Mouse (Mus musculus) retina, postnatal 1 day (tissue): ENCODE results near the gene Ackr2.

Experiments used
- DNase-seq: peaks from one replicate; pipeline ENCODE4 v3.0.0-alpha.2; 2012

Gene Ackr2

DNA sequence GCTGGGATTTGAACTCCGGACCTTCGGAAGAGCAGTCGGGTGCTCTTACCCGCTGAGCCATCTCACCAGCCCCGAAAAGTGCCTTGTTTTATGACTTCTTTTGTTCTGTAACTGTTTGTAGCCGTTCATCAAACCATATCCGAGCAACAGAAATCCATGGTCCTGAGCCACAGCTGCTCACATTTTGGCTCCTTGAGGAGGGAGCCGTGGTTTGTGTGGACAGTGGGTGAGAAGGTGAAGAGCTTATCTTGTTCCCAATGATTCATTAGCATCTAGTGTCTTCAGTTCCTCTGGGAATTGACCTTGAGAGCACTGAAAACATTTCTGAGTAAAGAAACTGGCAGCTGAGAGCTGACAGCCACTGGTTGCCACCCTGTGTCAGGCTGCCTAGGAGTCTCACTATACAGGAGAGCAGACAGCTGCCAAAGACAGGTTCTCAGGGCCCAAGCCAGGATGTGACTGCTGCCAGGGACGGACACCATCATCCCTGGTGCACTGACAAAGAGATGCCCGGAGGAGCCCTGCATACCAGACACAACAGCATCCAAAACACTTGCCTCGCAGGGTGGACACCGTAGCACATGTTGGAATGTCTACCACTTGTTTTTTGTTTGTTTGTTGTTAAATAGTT, 6.0 kb upstream of the Ackr2 start:
- no peak for DNase-seq

DNA sequence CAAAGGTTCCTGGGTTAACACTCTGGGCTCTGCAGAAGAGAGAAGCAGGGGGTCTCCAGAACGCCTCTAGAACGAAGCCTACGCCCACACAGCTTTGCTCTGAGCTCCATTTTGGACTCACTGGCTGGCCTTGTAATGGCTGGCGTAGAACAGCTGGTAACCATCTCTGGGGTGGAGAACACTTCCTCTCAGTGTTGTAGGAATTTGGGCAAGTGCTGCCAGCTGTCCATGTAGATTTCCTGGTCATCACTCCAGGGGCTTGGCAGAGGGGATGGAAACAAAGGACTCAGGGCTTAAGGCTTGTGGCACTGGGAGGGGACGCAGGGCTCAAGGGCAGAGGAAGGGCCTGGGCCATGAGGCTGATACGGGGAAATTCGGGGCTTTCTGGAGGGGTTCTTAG, 3.7 kb upstream of the Ackr2 start:
- no peak for DNase-seq

- no peak for DNase-seq
Observed at GRCm38 (mm10) chr9:121895392-121895993, 2.7 kb upstream of the Ackr2 start.

GRCm38 (mm10) chr9:121896820-121897219, 1.3 kb upstream of the Ackr2 start:
- no peak for DNase-seq

DNA sequence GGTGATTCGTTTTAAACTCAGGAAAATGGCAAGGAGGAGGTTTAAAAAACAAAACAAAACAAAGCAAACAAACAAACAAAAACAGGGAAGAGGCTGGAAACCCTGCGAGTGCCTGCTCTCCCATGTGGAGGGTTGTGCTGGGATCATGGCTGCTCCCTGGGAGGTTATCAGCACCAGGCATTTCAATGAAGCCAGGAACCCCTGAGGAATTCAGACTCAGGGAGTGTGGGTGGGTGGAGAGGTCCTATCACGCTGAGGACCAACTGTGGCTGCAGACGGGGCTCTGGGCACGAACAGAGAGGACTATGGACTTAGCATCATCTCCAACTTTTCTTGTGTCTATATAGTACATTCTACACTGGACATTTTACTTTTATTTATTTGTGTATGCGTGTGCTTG, 1.2 kb downstream of the Ackr2 start:
- DNase-seq, result no peak

DNA sequence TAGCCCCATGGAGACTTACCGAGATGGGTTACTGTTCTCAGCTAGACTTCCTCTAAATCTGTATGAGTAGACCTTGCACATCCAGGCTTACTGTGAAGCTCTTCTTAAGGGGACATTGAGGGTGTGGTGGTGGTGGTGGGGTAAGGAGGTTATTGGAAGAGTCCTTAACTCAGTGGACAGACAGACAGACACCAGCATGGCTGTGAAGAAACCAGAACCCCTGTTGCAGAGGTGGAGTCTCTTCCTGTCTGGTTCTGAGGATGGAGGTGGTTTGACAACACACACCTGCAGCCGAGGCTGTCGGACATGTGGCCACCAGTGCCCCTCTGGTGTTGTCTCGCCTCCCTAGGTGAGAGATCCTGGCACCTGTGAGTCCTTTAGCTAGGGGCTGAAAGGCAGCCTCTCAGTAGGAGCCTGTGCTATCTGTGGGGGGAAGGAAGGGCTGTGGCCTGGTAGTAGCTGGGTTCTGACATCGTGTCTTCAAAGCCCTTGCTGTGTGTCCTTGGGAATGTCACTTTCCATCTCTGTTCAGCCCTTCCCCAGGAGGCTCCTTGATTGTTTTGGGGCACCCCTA, 2.2 kb downstream of the Ackr2 start:
- DNase-seq, result no peak

DNA sequence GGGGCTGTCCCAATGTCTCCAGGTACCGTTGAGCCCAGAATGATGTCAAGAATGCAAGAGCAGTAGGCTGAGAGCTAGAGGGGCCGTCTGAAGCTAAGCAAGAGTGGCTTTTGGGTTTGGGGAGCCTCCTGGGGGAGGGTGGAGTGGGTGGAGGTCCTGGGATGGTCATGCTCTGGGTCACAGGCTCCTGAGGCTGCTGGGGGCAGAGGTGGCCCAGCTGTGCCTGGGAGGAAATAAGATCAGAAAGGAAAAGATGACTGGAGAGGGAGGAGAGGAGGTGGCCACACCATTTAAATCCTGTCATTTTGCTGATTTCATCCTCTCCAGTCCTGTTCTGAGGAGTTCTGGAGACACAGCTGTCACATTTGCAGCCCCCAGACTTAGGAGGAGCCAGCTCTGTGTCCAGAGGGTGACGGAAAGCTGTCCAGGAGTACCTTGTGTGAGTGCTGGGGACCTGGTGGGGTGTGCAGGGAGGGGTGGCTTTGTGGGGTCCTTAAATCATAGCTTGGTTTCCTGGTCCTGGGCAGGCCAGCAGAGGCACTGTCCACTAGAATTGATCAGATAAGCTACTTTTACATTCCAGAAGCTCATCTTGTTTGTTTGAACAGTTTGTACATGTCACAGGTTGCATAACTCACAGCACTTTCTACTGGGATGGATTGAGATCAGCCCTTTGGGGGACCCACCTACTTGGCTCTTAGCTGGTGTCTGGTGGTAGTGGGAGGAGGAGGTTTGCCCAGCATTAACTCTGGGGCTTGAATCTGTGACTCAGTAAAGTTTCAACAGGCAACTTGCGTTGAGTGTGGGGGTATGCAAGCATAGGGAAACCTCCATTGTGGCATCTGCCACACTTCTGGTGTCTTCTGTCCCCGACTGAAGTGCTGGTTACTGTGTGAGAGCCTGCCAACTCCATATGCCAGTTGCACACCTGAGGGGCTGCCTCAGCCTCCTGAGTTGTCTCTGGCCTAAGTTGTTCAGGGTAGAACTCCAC, 3.9 kb downstream of the Ackr2 start:
- DNase-seq, result no peak

DNA sequence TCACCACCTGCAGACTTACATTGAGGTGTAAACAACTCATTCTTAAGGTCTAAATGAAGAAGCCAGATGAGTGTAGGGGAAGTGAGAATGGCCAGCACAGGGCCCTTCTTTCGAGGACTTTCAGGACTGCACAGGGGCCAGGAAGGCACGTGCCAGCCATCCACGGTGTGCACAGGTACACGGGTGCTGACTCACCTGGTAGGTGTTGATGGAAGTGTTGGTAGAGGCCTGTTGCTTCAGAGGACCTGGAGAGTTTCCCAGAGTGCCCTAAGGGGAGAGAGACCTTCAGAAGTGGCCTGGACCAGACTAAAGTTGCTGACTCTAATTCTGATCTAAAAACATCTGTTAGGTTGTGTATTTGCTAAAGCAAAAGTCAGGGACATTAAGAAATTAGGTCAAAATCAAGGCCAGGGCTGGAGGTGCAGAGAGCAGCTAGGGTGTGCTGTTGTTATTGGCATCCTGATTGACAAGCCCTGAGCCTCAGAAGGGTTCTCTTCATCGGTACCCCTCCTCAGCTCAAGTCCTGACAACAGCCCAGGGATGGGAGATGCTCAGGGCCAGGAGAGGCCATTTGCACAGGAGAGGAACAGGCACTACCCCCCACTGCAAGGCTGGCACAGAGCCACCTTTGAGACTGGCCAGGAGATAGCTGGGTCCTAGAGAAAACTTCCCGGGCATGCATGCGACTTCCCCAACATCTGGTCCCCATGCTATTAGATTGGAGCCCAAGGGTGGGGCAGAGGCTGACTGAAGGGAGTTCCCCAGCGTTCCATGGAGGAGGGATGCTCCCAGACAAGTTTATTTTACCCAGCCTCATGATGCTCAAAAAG, 5.5 kb downstream of the Ackr2 start:
- no peak for DNase-seq

DNA sequence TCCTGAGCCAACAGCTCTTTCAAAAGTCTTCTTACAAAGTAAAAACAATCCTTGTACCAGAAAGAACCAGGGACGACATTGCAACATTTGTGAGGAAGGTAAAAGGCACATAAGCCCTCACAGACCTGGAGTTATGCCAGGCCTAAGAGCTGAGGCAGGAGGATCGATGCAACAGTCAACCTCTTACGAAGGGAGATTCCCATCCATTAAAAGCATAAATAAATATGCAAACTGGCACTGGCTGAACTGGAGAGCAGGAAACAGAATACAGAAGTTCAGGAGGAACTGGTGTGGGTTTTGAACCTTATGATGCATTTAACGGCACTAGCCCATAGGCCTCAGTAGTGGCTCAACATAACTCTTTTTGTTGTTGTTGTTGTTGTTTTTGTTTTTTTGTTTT, 6.2 kb downstream of the Ackr2 start:
- DNase-seq, result no peak

GRCm38 (mm10) chr9:121904946-121905345, 6.8 kb downstream of the Ackr2 start:
- DNase-seq, result no peak

DNA sequence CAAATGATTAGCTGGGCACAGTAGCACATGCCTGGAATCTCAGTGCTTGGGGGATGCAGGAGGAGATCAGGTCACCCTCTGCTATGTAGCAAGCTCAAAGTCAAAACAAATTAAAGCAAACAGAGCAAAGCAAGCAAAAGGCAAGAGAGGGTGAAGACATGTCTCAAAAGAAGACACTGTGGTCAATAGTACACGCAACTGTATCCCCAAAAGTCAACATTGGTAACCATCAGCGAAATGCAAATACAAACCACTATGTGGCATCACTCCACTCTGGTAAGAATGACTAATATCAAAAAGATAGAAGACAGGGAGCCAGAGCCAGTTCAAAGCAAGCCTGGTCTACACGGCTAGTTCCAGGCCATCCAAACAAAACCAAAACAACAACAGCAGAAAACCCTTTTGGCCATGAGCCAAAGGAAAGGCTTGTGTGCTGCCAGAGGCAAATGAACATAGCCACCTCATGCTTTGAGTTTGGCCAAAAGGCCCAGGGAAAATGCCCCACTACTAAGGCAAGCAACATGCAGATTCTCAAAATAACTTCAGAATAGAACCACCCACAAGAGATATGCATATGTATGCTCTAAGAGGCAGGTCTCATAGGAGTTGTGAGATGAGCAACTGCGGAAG, 7.5 kb downstream of the Ackr2 start:
- DNase-seq, result no peak

DNA sequence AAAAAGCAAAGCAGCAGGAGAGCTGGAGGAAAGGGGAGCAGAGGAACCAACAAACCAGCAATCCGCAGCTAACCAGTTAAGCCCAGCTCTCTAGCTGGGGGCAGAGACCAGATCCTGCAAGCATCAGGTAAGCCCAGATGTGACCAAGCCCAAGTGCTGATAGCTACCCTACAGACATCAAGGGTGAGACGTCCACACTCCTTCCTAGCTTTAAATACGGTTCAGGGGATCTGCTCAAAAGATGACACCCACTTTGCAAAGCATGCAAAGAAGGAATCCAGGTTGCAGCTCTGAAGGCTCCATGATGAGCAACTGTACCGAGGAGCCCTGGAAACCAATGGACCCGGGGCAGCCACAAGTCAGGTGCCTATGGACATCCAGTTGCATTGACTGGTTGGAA, 8.3 kb downstream of the Ackr2 start:
- DNase-seq, result no peak

- no peak for DNase-seq
Observed at GRCm38 (mm10) chr9:121907356-121908070, 9.4 kb downstream of the Ackr2 start.

DNA sequence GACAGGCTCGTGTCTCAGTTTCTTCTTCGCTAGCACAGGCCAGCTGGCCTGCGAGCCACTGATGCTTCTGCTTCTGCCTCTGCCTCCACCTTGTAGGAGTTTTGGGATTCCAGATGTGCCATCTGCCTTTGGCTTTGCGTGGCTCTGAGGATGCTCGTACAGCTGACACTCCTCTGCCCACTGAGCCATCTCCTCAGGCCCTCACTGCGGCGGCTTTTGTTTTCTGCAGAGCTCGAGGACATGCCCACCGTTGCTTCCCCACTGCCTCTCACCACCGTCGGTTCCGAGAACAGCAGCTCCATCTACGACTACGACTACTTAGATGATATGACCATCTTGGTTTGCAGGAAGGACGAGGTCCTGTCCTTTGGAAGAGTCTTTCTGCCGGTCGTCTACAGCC, 10.2 kb downstream of the Ackr2 start:
- no peak for DNase-seq

- DNase-seq, result no peak
Observed at GRCm38 (mm10) chr9:121909635-121910034, 11.5 kb downstream of the Ackr2 start.

GRCm38 (mm10) chr9:121911196-121911595, 13.0 kb downstream of the Ackr2 start:
- DNase-seq, result no peak

- DNase-seq, result no peak
Observed at GRCm38 (mm10) chr9:121912786-121913185, 14.6 kb downstream of the Ackr2 start.

- DNase-seq, result no peak
Observed at GRCm38 (mm10) chr9:121914226-121914757, 16.1 kb downstream of the Ackr2 start.

- no peak for DNase-seq
Observed at GRCm38 (mm10) chr9:121915056-121915455, 16.9 kb downstream of the Ackr2 start.

DNA sequence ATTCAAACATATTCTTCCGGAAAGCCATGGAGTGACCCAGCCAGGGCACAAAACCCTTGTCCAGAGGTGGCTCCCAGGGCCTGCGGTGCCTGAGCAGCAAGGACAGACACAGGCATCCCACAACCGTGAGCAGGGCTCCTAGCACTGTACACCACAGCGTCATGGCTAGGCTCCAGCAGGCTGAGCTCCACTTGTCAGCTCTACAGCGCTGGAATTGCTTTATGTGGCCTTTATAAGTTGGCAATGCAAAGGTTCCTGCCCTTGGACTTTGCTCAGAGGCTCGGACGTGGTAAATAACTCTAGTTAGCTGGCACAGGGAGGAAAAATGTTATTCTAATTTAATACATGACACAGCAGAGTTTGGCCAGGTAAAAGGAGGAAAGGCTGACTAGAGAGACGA, 17.9 kb downstream of the Ackr2 start, which contains the start of gene Cyp8b1:
Cyp8b1 (minus strand) TSS at position 204 of the 400 bp plus-strand sequence.
- DNase-seq, result no peak

GRCm38 (mm10) chr9:121919027-121919501, 20.9 kb downstream of the Ackr2 start:
- no peak for DNase-seq
